Mouse (Mus musculus) layer of hippocampus, adult 2 months (tissue): ENCODE measurements around the gene Hba-a1. TPM values are rescaled to one million over a fixed set of nuclear protein-coding genes. Genes with fewer than 3 reads are reported as not detected.
A peak's percentile ranks its signal among the peaks of the same experiment; 100 is the strongest.

Experiments
- DNase-seq, 2 experiments: peaks; one replicate each; pipeline ENCODE4 v3.0.0; 2022; ENCODE audit warnings: low spot score in 2 of 2
- H3K27ac ChIP-seq: fragments of 200-600 bp; 2 replicates; pipeline ENCODE4 v1.8.1; 2022
- H3K4me3 ChIP-seq: fragments of 200-600 bp; 2 replicates; pipeline ENCODE4 v1.8.1; 2022; ENCODE audit warnings: mild to moderate bottlenecking
- CTCF ChIP-seq: fragments of 200-600 bp; conservative IDR thresholded peaks from 2 replicates; pipeline ENCODE4 v1.8.1; 2022; ENCODE audit warnings: antibody characterized with exemption, mild to moderate bottlenecking, moderate library complexity
- total RNA-seq, 2 experiments: library from RNA; stranded (reverse); gene quantifications; 2 replicates each; pipeline ENCODE4 v1.2.3; 2021

Hba-a1 gene
- total RNA-seq, 2 experiments from 2014 or later = 315 to 509 TPM

DNA sequence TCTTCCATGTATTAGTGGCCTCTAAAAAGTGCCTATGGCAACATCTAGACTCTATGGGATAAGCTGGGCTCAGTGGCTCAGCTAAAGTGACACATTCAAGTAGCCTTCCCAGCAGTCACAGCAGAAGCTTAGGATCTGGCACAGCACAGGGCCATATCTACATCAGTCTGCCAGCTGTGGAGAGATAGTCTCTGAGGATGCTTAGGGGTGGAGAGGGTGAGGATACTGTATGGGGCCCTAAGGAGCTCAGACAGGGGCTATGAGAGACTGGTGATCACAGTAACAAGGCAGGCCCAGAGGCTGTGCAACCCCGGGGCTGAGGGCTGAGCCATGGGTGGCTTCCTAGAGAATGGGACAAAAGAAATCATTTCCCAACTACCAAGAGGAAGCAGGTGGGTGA lies 23.7 kb downstream of the Hba-a1 start:
- DNase-seq = no peak
- TF ChIP-seq CTCF = no peak

GRCm38 (mm10) chr11:32309446-32309845 lies 26.1 kb downstream of the Hba-a1 start:
- no peak overlapping the region for H3K27ac ChIP-seq
- no peak for DNase-seq
- H3K4me3 ChIP-seq = no peak overlapping the region
- no peak for TF ChIP-seq CTCF

More for the DNA sequence above, 23.7 kb downstream of the Hba-a1 start:
- Histone ChIP-seq H3K27ac (no peak overlapping the region), H3K4me3 (no peak overlapping the region)

DNA sequence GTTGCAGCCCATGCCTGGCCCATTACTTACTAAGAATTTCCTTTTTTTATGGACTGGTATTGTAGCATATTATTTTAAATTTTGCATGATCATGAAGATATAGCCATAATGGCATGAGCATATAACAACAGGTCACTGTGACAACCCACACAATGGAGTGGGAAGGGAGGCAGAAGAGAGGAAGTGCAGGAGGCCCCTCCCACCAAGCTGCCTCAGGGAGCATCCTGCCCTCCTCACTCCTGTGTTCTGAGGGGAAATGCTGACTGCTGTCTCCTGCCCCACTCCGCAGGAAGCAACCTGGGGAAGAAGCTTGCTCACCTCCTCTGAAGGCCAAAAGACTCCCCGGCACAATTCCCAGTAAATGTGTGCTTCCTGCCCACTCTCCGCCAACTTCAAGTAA lies 26.6 kb downstream of the Hba-a1 start:
- no peak for DNase-seq
- no peak for TF ChIP-seq CTCF

DNA sequence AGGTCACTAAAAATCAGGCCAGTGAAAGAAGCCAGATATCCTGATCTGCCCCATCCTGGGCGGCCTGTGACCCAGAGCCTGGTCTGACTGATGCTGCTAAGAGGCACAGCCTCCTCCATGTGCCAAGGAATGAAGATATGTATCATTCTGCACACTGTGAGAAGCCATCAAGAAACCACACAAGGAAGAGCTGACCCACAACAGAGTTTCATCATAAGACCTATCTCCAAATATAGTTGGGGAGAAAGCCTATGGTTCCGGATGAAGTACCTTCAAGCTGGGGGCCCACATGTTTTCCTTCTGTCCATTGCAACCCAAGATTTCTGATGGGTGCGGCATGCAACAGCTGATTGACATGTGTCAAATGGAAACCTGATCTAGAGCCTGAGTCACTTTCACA lies 32.7 kb downstream of the Hba-a1 start:
- no peak for TF ChIP-seq CTCF
- no peak for DNase-seq
- no peak overlapping the region for H3K27ac ChIP-seq
- no peak overlapping the region for H3K4me3 ChIP-seq

More for the DNA sequence above, 26.6 kb downstream of the Hba-a1 start:
- no peak overlapping the region for H3K4me3 ChIP-seq
- H3K27ac ChIP-seq = no peak overlapping the region

- Histone ChIP-seq H3K27ac (no peak overlapping the region), H3K4me3 (no peak overlapping the region)
- no peak for DNase-seq
- no peak for TF ChIP-seq CTCF
Measured at GRCm38 (mm10) chr11:32320507-32321195, 37.3 kb downstream of the Hba-a1 start.

GRCm38 (mm10) chr11:32321196-32321565 lies 37.9 kb downstream of the Hba-a1 start:
- peak; percentile 65 to 71 for DNase-seq
- peak; percentile 98 for TF ChIP-seq CTCF
- H3K4me3 ChIP-seq = no peak overlapping the region
- no peak overlapping the region for H3K27ac ChIP-seq

DNA sequence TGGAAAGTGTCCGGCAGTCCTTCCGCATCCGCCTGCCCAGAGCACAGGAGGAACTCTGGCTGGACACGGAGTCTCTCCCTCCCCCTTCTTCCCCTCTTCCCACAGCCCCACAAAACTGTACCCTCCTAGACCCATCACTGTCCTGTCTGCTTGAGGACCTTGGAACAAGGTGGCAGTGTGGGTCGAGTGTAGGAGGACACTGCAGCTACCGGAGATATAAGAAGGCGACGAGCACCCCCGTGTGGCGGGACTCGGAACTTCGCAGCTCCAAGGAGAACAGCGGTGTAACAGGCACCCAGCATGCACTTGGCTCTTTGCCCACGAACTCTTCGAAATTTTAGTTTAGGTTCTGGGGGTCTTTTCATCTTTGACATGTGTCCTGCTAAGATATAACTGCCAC lies 41.3 kb downstream of the Hba-a1 start:
- peak; percentile 97 for TF ChIP-seq CTCF
- peak overlapping the region; percentile 26; the same call in 1 of the 2 replicates for H3K4me3 ChIP-seq
- H3K27ac ChIP-seq = no peak overlapping the region
- peak; percentile 71 to 85 for DNase-seq

DNA sequence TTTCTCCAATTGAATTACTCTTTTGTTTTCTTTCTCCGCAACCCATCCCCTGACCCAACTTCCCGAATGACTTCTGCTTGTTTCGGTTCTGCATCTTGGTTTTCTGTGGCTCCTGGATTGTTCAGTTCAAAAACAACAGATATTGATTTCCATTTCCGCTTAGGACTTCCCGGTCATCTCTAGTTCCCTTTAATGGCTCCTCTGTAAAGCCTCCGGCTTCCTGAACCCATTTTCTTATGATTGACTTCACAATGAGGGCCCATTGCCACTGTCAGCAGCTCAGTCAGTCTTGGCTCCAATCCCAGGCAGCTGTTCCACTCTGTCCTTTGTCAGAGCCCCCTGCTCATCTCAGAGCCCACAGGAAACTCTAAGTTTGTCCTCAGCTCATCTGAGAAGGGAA lies 47.8 kb downstream of the Hba-a1 start:
- no peak overlapping the region for H3K4me3 ChIP-seq
- TF ChIP-seq CTCF = no peak
- no peak for DNase-seq
- no peak overlapping the region for H3K27ac ChIP-seq

DNA sequence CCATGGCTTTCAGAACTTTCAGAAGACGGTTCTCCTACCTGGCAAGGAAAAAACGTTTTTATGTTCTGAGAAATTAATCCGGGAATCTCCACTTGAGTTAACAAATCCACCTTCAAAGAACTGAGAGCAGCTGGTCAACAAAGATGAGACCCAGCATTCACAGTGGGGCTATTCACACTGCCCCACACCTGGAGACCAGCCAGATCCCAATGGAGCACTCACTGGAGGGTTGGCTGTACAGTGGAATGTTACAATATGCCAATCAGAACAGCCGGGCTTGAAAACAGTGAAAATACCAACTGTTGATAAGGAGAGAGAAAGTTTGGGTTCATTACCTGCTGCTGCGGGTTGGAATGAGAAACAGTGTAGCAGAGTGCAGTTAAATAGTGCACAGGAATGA lies 48.5 kb downstream of the Hba-a1 start:
- TF ChIP-seq CTCF = no peak

DNA sequence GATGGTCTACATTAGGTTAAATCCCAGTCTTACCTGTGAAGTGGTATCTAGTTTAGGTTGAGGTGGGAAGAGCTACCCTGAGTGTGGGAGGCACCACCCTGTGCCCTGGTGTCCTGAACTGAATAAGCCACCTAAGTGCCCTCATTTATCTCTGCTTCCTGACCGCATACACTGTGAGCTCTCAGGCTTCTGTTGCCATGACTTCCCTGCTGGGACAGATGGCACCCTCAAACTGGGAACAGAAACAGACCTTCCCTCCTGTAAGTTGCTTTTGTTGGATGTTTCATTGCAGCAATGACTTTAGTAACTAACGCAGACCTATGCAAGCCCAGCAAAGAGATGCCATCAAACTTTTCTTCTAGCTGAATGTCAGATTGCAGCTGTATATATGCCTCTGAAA lies 49.9 kb downstream of the Hba-a1 start:
- peak overlapping the region; percentile 76; the same call in 1 of the 2 replicates for H3K27ac ChIP-seq
- DNase-seq = peak in 1 of 2 experiments; percentile 46
- H3K4me3 ChIP-seq = no peak overlapping the region
- no peak for TF ChIP-seq CTCF

More for the DNA sequence above, 48.5 kb downstream of the Hba-a1 start:
- H3K27ac ChIP-seq = no peak overlapping the region
- no peak overlapping the region for H3K4me3 ChIP-seq
- no peak for DNase-seq

Other genes starting within 250 kb of the Hba-a1 start
- gene Il9r, start 83.2 kb upstream of the Hba-a1 start, total RNA-seq = not detected
- gene Snrnp25, start 78.1 kb upstream of the Hba-a1 start, total RNA-seq = 10 to 100 TPM; 20.6 to 22.4 TPM
- gene Rhbdf1, start 61.2 kb upstream of the Hba-a1 start, total RNA-seq = 10 to 100 TPM; 13.4 to 13.8 TPM
- gene Mpg, start 57.0 kb upstream of the Hba-a1 start, total RNA-seq = 10 to 100 TPM; 15.6 to 20.5 TPM
- 10 to 100 TPM; 62.0 to 64.1 TPM for gene Nprl3, start 15.8 kb upstream of the Hba-a1 start, total RNA-seq
- not detected for gene Hba-x, start 7.1 kb upstream of the Hba-a1 start, total RNA-seq
- gene Hbq1b, start 3.5 kb downstream of the Hba-a1 start, total RNA-seq = 1 to 10 TPM; 1.0 to 1.7 TPM
- 100 to 1,000 TPM; 253 to 450 TPM for gene Hba-a2, start 13.0 kb downstream of the Hba-a1 start, total RNA-seq
- 1 to 10 TPM; 1.1 to 1.8 TPM for gene Hbq1a, start 16.6 kb downstream of the Hba-a1 start, total RNA-seq
- gene Sh3pxd2b, start 64.3 kb downstream of the Hba-a1 start, total RNA-seq = 10 to 100 TPM; 10.2 to 11.1 TPM
- gene Ubtd2, start 171.9 kb downstream of the Hba-a1 start, total RNA-seq = 10 to 100 TPM; 29.4 to 33.7 TPM
- gene Efcab9, start 248.6 kb downstream of the Hba-a1 start, total RNA-seq = 1 to 10 TPM; 2.7 to 2.9 TPM
- 1 to 10 TPM; 7.3 to 9.0 TPM for gene Stk10, start 249.8 kb downstream of the Hba-a1 start, total RNA-seq